Mouse (Mus musculus) G1E-ER4 (cell line): ENCODE data around the gene Lsm10. TPM values are rescaled to one million over a fixed set of nuclear protein-coding genes. Genes with fewer than 3 reads are reported as not detected.

ENCODE experiments used
- GATA1 ChIP-seq: IDR thresholded peaks from one replicate; pipeline ENCODE4 v1.8.0; 2012; ENCODE audit warnings: low read length, inconsistent platforms
- polyA plus RNA-seq: library from polyadenylated mRNA; stranded (reverse); fragments of >175 nt; gene quantifications from 2 replicates; pipeline ENCODE4 v1.2.3, GENCODE M21; 2012

The Lsm10 gene
- polyA plus RNA-seq, 1 experiment, result 10.3 TPM

DNA sequence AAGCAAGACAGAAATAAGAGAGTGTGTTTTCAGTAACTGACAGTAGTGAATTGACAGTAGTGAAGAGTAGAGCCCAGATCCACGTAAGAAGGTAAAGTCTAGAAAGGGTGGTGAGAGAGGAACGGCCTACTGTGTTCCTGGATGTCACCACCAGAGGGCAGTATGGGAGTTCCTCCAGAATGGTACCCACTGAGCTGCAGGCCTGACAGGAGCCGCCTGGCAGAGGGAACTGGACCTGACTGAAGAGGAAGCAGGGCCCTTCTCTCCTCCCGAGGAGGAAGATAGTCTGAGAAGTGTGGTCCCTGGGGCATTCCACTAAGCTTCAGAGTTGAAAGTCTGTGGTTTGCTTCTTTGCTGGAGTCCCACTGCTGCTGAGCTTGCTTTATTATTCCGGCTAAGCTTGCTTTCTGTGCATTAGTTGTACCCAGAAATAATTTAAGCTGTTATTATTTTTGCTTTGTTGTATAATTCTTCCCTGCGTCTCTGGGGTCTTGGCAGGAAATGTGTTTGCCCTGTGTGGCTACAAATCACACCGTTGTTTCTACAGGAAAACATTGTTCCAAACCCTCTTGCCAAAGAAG lies 10.3 kb upstream of the Lsm10 start:
- TF ChIP-seq GATA1, result no peak

DNA sequence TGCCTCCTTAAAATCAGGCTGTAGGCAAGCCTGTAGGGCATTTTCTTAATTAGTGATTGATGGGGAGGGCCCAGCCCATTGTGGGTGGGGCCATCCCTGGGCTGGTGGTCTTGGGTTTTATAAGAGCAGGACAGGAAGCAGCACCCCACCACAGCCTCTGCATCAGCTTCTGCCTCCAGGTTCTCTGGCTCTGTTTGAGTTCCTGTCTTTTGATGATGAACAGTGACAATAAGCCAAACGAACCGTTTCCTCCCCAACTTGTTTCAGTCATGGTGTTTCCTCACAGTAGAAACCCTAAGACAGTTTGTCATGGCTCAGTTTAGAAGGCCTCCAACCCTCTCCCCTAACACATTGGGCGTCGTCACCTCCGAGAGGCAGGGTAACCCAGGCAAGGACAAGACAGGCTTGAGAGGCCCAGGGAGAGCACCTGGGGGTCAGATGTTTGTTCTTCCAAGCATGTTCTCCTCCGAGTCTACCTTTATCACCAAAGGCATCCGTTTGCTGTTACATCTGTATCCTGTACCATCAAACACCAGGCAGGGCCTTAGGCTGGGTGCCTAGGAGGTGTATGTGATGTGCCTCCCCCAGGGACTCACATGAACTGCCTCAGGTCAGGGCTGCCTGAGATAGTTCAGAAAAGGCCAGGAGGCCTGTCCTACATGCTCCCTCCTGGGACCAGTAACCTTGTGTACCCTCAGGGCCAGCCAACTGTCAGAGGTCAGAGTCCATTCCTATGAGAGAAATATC lies 6.1 kb upstream of the Lsm10 start:
- no peak for TF ChIP-seq GATA1

DNA sequence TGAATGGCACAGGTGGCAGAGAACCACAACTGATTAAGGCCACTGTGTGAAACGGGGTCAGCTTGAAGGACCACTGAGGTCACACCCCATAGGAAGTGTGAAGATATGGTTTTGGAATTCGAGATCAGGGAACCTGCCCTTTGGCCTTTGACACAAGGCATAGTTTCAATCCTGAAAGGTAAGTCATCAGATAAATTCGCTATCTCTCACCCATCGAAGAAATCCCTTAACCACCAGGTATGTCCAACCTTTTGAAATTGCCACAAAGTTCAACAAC lies 5.6 kb upstream of the Lsm10 start:
- no peak for TF ChIP-seq GATA1

DNA sequence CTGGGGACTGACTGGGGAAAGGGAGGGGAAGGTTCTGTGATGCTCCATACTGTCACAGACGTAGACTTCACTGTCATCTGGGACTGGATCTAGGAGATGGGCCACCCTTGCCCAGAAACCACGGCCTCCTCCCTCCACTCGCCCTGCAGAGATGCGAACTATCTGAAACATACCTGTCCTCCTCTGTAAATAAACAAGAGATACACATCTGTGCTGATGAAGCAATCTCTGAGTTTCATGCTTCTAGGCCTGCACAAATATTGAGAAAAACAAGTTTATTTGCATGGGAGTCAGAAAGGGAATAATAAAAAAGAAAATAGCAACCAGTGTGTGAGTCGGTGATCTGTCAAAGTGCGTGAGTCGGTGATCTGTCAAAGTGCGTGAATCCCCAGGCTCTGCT lies 4.5 kb upstream of the Lsm10 start:
- TF ChIP-seq GATA1, result no peak

DNA sequence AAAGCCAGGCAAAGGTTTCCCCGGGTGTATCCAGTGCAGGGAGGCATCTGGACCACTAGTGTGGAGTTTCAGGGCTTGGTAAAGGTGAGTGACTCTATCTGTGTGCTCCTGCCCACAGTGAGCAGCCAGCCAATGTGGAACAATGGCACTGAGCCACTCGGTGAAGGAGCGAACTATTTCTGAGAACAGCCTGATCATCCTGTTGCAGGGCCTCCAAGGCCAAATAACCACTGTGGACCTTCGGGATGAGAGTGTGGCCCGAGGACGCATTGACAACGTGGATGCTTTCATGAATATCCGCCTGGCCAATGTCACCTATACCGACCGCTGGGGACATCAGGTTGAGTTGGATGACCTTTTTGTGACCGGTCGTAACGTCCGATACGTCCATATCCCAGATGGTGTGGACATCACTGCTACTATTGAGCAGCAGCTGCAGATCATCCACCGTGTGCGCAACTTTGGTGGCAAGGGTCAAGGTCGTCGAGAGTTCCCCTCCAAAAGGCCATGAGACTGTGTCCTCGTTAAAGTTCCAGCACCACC lies 1.4 kb downstream of the Lsm10 start:
- TF ChIP-seq GATA1, result no peak

DNA sequence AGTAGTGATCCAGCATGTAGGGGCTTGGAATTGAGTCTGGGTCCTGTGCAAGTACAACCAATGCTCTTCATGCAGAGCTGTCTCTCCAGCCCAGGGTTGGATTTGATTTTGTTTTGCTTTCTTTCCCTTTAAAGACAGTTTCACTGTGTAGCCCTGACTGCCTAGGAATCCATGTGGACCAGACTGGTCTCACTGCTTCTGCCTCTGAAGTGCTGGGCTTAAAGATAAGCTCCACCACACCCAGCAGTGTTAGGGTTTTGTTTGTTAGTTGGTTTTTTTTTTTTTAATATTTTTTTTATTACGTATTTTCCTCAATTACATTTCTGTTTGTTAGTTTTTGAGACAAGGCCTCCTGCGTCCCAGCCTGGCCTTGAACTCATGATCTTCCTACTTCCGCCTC lies 2.9 kb downstream of the Lsm10 start:
- no peak for TF ChIP-seq GATA1

DNA sequence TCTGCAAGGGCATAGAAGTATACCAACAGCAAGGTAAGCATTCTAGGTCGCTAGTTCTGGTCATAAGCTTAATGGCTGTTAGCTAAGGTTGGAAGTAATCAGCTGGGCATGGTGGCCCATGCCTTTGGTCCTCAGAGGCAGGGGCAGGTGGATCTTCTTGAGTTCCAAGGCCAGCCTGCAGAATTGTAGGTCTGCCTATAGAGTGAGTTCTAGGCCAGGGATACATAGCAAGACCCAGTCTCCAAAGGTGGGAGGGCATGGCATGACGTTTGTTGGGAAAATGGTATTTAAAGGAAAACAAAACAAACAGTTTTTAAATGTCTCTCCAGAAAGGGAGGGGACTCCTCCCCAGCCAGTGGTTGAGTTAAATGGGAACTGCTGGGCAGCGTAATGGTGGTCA lies 4.3 kb downstream of the Lsm10 start:
- no peak for TF ChIP-seq GATA1

DNA sequence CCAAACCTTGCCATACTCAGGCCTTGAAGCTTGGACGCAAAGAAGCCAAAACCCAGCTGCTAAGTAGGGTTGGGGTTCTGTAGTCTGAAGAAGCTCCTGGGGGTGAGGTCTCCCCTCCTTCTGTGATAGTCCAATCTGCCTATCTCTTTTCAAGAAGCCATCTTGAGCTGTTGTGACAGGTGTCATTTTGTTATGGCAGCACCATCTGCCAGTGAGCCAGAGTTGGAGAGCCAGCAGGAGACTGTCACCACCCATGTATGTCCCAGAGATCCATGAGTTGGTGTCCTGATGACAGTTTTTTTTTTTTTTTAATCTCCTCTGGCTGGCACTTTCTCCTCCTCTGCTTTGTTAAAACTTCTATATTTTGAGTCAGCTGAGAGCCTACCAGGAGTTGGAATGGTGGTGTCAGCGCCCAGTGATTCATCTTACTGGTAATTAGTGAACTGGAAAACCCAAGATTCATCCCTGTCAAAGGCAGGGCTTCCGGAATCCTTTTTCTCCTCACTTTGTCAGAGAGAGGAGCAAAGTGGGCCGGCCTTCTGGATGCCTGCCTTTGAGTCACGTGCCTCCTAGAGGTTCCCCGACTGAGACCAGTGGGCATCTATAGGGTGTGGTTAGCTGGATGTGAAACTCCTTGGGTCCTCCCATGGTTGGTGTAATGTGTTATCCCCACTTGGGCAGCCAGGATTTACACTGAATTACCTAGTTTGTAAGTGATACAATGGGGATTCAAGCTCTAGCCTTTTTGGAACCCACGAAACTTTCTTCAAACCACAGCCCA lies 5.8 kb downstream of the Lsm10 start:
- TF ChIP-seq GATA1, result no peak

DNA sequence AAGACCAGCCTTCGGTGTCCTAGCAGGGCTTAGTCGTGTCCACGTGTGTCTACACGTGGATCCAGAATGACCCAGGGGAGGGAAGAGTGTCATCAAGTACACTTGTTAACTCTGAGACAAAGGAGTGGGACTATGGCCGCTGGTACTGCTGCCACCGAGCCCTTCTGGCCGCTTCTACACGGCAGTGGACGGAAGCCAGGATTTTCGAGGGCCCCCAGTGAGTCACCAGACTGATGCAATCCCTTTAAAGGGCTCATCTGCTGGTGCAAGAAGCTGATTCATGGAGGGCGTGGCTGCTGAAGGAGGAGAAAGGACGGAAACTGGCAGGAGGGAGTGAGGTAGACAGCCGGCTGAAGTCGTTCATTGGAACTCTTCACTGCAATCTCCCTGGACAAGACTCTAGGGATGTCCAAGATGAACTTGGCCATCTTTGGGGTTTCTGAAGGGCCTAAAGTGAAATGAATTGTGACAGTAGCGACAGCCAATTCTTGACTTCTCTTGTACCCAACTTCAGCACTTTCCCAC lies 6.7 kb downstream of the Lsm10 start:
- no peak for TF ChIP-seq GATA1

DNA sequence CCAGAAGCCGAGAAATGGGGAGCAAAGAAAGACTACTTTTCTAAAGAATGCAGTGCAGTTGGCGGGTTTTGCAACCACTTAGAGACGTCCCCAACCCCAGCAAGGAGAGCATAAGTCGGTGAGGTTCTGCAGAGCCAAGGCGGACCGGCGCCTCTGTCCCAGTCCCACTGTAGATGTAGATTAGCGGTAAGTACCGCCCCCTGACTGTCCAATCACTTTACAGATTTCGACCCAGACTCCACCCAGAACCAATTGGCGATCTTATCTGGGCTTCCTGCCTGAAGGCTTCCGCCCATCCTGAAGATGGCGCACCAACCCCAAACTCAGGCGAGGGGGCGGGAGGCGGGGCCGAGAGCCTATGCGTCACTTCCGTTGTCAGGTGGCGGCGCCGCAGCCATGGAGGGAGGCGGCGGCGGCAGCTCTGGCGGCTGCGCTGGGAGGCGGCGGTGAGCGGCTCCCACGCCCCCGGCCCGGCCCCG lies 7.2 kb downstream of the Lsm10 start, which contains the start of gene Stk40:
Stk40 (plus strand) TSS at position 368 of the 479 bp plus-strand sequence.
- no peak for TF ChIP-seq GATA1

DNA sequence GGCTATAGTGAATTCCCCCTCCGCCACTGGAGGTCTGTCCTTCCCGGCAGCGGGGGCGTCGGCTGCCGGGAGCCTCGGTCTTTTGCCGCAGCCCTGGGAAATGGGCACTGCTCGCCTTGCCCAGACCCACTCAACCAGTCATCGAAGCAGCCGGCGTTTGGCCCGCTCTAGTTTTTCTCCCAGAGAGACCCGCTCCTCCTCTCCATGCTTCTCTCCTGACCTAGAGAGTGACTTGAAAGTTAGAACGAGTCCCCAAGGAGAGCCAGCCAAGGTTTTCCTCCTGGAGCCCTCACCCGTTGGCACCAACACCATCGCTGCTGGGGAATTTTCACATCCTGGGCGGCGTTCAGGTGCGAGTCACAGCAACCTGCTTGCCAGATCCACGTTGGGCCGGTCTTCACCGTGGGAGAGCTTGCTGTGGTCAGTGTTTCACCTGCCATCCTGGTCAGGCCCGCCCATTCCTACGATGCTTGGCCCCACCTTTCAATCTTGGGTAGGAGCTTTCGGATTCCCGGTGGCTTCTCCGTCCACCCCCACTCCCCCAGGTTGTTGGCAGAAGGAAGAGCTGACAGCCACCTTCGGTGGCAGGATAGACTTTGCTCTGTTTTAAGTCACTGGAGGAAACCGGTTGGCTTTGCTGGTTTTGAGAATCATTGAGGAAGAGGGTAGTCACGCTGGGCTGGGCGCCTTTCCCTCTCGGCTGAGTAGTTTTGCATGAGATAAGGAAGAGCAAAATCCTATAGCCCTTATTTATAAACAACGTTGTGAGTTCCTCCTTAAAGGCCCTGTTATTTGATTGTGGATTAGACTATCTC lies 8.0 kb downstream of the Lsm10 start:
- no peak for TF ChIP-seq GATA1

DNA sequence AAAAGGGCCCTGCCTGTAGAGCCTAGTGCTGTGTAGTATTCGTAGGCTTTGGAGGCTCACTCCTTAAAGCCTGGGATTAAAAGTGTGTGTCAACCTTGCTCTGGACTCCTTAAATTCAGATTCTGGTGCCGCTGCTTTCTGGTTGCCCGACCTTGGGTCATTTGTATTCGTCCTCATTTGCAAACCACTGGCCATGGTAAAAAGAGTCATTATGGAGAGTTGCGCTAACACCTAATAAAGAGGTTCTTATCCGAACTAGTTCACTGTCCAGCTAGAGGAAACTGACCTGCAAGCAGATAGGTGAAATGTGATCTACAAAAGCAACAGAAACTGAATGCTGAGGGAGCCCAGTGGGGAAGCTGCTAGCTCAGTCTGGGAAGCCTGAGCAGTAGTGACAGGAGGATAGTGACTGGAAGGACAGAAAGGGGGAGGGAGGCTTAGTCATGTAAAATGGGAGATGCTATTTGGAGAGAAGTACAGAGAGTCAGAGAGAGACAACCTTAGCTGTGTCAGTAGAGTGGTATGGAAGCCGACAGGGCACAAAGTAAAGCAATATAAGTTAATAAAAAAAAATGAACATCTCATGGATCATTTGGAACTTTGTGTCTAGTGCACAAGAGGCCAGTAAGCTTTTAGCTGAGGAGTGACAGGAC lies 8.8 kb downstream of the Lsm10 start:
- no peak for TF ChIP-seq GATA1

DNA sequence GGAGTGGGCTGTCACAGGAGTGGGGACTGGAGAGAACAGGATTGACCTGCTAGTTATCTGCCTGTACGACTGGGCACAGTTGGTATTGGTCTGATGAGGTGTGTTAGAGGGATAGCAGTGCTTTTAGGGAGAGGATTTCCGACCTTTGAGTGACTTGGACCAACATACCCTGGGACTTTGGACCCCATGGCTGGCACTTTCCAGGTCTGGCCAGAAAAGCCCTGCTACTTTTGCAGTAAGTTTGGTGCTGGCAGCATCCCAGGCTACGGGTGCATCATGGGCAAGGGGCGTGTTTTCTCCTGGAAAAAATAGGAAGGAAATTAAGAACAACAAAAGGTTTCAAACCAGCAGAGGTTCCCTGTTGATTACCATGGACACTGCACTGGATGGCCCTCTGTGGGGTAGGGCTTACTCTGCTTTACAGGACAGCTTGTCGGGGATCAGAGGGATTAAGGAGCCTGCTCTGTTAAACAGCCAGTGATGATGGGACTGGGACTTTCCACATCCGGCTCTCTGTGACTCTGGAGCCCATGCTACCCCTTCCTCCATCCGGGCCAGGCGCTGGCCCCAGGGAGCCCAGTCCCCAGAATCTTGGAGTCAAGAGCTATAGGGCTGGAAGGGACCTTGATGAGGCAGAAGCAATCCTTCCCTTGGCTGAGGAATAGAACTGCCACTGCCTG lies 11.8 kb downstream of the Lsm10 start:
- no peak for TF ChIP-seq GATA1
